Mouse (Mus musculus): ENCODE results near the gene Amd1.

- TF ChIP-seq MAFK (IDR thresholded peaks at IDR 0.05; ENCODE audit: insufficient read depth, low read depth, low read length) (no peak), CHD2 (IDR thresholded peaks at IDR 0.05; ENCODE audit: low read depth, low read length) (no peak), ZC3H11A (IDR thresholded peaks at IDR 0.05; ENCODE audit: borderline replicate concordance, low read depth, low read length) (no peak), HCFC1 (IDR thresholded peaks at IDR 0.05; ENCODE audit: borderline replicate concordance, insufficient read depth, low read length) (no peak), ZNF384 (IDR thresholded peaks at IDR 0.05; ENCODE audit: low read depth, low read length) (no peak)
These were observed 6.0 kb upstream of the Amd1 start for GRCm38 (mm10) chr10:40307826-40308583.

All from ES-E14 (cell line).